Mouse (Mus musculus) cerebellum, adult 2 months (tissue): ENCODE measurements around the gene Gle1. TPM values are rescaled to one million over a fixed set of nuclear protein-coding genes. Genes with fewer than 3 reads are reported as not detected.

Experiments used
- DNase-seq, 2 experiments: peaks; one replicate each; pipeline ENCODE4 v3.0.0; 2021
- H3K27ac ChIP-seq: fragments of 200-500 bp; 2 replicates; pipeline ENCODE4 v1.5.1; 2012; ENCODE audit warnings: low read length, control low read depth, inconsistent platforms; ENCODE audit not compliant: insufficient read depth
- H3K27me3 ChIP-seq: fragments of 200-500 bp; 2 replicates; pipeline ENCODE4 v1.6.1; 2012; ENCODE audit warnings: inconsistent platforms, mild to moderate bottlenecking, low read length, moderate library complexity; ENCODE audit not compliant: control insufficient read depth, insufficient read depth
- H3K4me1 ChIP-seq: fragments of 200-500 bp; 2 replicates; pipeline ENCODE4 v1.6.1; 2011; ENCODE audit warnings: low read length; ENCODE audit not compliant: control insufficient read depth, insufficient read depth
- H3K4me3 ChIP-seq: fragments of 200-500 bp; replicated peaks from 2 replicates; pipeline ENCODE3; 2011; ENCODE audit warnings: mild to moderate bottlenecking, low read depth, low read length, control low read depth; ENCODE audit not compliant: insufficient read depth
- CTCF ChIP-seq: fragments of 200-500 bp; IDR thresholded peaks from 2 replicates; pipeline ENCODE4 v1.5.1; 2011; ENCODE audit warnings: low read depth, mild to moderate bottlenecking, control low read depth, low read length, moderate library complexity, borderline replicate concordance; ENCODE audit not compliant: insufficient read depth
- POLR2A ChIP-seq: fragments of 200-500 bp; IDR thresholded peaks from 2 replicates; pipeline ENCODE4 v1.6.1; 2011; ENCODE audit warnings: low read length, control low read depth, borderline replicate concordance; ENCODE audit not compliant: insufficient read depth
- WGBS: fragments of 180-500 bp; shearing (Covaris S2); methylation state at CpG from one replicate; pipeline ENCODE4 v1.1.7; 2018; 5-methylcytosine and 5-hydroxymethylcytosine counted together
- polyA plus RNA-seq: library from polyadenylated mRNA; depleted of rRNA; stranded (reverse); fragments of >200 nt; gene quantifications from 2 replicates; pipeline ENCODE4 v1.2.3, GENCODE M21; 2012; rRNA removed

The Gle1 gene
- polyA plus RNA-seq, 1 experiment: 72.7 TPM

DNA sequence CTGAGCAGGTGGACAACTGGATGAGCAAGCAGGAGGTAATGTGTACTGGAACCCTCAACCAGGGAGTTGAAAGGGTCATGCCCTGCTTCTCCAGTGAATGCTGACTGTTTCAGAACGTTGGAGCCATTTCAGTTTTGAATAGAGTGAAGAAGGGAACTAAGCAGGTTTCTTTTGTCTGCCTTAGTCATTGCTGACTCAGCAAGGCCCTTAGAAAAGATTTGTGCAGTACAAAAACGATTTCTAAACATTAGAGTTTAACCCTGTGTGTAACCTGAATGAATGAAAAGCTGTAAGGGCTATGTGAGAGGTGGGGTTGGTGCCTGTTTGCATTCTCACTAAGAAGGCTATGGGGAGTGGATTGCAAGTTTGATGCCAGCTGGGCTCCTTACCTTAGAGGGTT lies 56.7 kb downstream of the Gle1 start:
- TF ChIP-seq POLR2A (no peak), CTCF (no peak)
- DNase-seq: no peak
- no peak overlapping the region for H3K27ac ChIP-seq
- no peaks in the 10 kb centered on the region for H3K4me1 ChIP-seq
- 45% methylated on average over 2 of the region's 2 CpGs for WGBS
- H3K4me3 ChIP-seq: no peak overlapping the region
- H3K27me3 ChIP-seq: no peaks in the 10 kb centered on the region

GRCm38 (mm10) chr2:30009101-30009500 lies 73.9 kb downstream of the Gle1 start:
- H3K27ac ChIP-seq: no peak overlapping the region
- no peak for TF ChIP-seq POLR2A
- 37% methylated on average over 1 of the region's 1 CpGs for WGBS
- no peaks in the 10 kb centered on the region for H3K27me3 ChIP-seq
- DNase-seq: no peak
- peaks cover 14% of the 10 kb centered on the region for H3K4me1 ChIP-seq
- H3K4me3 ChIP-seq: no peak overlapping the region

Other genes starting within 250 kb of the Gle1 start
- 0.19 and 0.28 TPM in 2 replicates for gene Gm13420, start 183.7 kb upstream of the Gle1 start, polyA plus RNA-seq
- not detected in 2 replicates for gene Gm13547, start 176.1 kb upstream of the Gle1 start, polyA plus RNA-seq
- gene Coq4, start 147.9 kb upstream of the Gle1 start, polyA plus RNA-seq: 28.2 TPM in 2 replicates
- gene Trub2, start 146.9 kb upstream of the Gle1 start, polyA plus RNA-seq: 39.9 and 42.8 TPM in 2 replicates
- 90.6 TPM in 2 replicates for gene Slc27a4, start 132.8 kb upstream of the Gle1 start, polyA plus RNA-seq
- 78.6 and 89.6 TPM in 2 replicates for gene Urm1, start 115.4 kb upstream of the Gle1 start, polyA plus RNA-seq
- 30.4 and 38.2 TPM in 2 replicates for gene Cercam, start 66.3 kb upstream of the Gle1 start, polyA plus RNA-seq
- 264 and 287 TPM in 2 replicates for gene Odf2, start 46.2 kb upstream of the Gle1 start, polyA plus RNA-seq
- 922 and 988 TPM in 2 replicates for gene Sptan1, start 30.1 kb downstream of the Gle1 start, polyA plus RNA-seq
- gene Wdr34, start 113.5 kb downstream of the Gle1 start, polyA plus RNA-seq: 25.2 and 25.6 TPM in 2 replicates
- 138 and 159 TPM in 2 replicates for gene Set, start 122.0 kb downstream of the Gle1 start, polyA plus RNA-seq
- 2.4 TPM in 2 replicates for gene Pkn3, start 142.3 kb downstream of the Gle1 start, polyA plus RNA-seq
- 14.4 and 15.5 TPM in 2 replicates for gene Zdhhc12, start 158.2 kb downstream of the Gle1 start, polyA plus RNA-seq
- gene Zer1, start 189.2 kb downstream of the Gle1 start, polyA plus RNA-seq: 137 and 154 TPM in 2 replicates
- gene Tbc1d13, start 198.3 kb downstream of the Gle1 start, polyA plus RNA-seq: 57.7 and 58.2 TPM in 2 replicates
- gene Endog, start 236.1 kb downstream of the Gle1 start, polyA plus RNA-seq: 52.9 and 54.1 TPM in 2 replicates
- 50.5 and 52.7 TPM in 2 replicates for gene Spout1, start 243.0 kb downstream of the Gle1 start, polyA plus RNA-seq